Mouse (Mus musculus): ENCODE data around the gene Vmn1r64. TPM values are rescaled to one million over a fixed set of nuclear protein-coding genes. Genes with fewer than 3 reads are reported as not detected.
"Not testable (repeated sequence)": the region's sequence is repeated elsewhere in the genome, so short reads cannot be mapped to it uniquely, and the experiment has no call there.

Gene Vmn1r64
- total RNA-seq (2014; rRNA removed), result not detected in 2 replicates
- not detected in 2 replicates for polyA plus RNA-seq (2015; fragmentation: Nextera tagmentation; extraction: Ambion mirVana)

DNA sequence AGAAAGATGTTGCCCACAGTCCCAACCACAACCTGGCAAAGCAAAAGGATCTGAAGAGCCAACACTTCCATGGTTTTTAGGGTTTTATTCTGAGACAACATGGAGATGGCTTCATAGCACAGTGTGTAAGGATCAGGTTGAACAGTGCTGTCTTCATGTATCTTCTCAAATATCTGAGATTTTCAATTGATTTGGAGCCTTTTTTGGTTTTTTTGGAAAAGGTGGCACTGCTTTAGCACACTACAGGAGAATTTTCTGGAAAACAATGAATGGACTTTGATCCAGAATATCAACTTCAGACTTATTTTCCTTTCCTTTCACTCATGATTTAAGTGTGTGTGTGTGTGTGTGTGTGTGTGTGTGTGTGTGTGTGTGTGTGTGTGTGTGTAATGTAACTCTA lies at the start of gene Vmn1r64:
Gene Vmn1r64, minus strand, starts transcription at position 101 of the 400 bp plus-strand sequence.
- no peak for TF ChIP-seq CTCF (IDR thresholded peaks at IDR 0.05; ENCODE audit: low read depth)
- Histone ChIP-seq H3K4me3 (ENCODE audit: low read depth, low read length) (no peak within 1 kb of the TSS), H3K4me2 (ENCODE audit: low read depth) (no peak within 1 kb of the TSS), H3K27ac (ENCODE audit: low read depth, low read length) (no peak within 1 kb of the TSS), H3K9ac (no peak within 1 kb of the TSS), H3K9me3 (ENCODE audit: low read length) (peaks cover 4% of the 10 kb centered on the region; the same call in 1 of the 2 replicates), H3K27me3 (ENCODE audit: insufficient read depth, low read length) (no peaks in the 10 kb centered on the region), H3K4me1 (ENCODE audit: insufficient read depth) (no peaks in the 10 kb centered on the region), H3K36me3 (ENCODE audit: insufficient read depth) (no peaks in the 10 kb centered on the region)
- no peak for ATAC-seq
- no peak for DNase-seq

DNA sequence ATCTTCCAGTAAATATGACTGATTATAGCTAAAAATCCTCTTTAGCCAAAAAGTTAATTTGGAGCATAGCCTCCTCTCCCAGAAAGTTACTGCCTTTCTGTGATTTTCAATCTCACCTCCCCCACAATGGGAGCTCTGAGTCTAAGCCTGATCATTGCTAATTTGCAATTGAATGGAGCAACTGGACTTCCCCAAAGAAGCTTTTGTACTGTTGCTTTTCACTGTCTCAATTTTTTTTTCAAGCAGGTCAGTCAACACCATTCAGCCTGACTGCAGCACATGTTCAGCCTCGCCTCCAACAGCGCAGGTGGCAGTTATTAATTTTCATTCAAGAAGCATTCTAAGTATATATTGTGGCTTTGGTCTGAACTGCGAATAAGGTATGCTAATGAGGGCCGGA lies 14.9 kb upstream of the Vmn1r64 start:
- Histone ChIP-seq H3K9me3 (ENCODE audit: low read length) (peaks cover 5% of the 10 kb centered on the region; the same call in 1 of the 2 replicates), H3K4me1 (ENCODE audit: insufficient read depth) (no peaks in the 10 kb centered on the region), H3K36me3 (ENCODE audit: insufficient read depth) (no peaks in the 10 kb centered on the region), H3K9ac (no peak overlapping the region), H3K27ac (ENCODE audit: low read depth, low read length) (no peak overlapping the region), H3K4me2 (ENCODE audit: low read depth) (no peak overlapping the region), H3K4me3 (ENCODE audit: low read depth, low read length) (no peak overlapping the region), H3K27me3 (ENCODE audit: insufficient read depth, low read length) (no peaks in the 10 kb centered on the region)
- ATAC-seq (no peak), DNase-seq (no peak)
- WGBS, result 79% methylated on average over 4 of the region's 4 CpGs
- TF ChIP-seq CTCF (IDR thresholded peaks at IDR 0.05; ENCODE audit: low read depth), result no peak

DNA sequence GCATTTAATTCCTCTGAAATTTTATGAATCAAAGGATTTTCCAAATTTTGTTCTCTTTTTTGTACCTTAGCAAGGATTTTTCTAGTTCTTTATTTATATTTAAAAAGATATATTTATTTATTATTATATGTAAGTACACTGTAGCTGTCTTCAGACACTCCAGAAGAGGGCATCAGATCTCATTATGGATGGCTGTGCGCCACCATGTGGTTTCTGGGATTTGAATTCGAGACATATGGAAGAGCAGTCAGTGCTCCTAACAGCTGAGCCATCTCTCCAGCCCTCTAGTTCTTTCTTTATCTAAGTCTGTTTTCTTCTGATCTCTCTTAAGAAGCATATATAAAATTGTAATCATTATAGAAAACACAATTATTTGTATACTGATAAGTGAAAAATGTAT lies 12.9 kb upstream of the Vmn1r64 start:
- H3K4me3 ChIP-seq (ENCODE audit: low read depth, low read length); ATAC-seq; H3K9ac ChIP-seq; H3K27me3 ChIP-seq (ENCODE audit: insufficient read depth, low read length); H3K4me1 ChIP-seq (ENCODE audit: insufficient read depth); H3K9me3 ChIP-seq (ENCODE audit: low read length); DNase-seq; H3K27ac ChIP-seq (ENCODE audit: low read depth, low read length); H3K36me3 ChIP-seq (ENCODE audit: insufficient read depth); H3K4me2 ChIP-seq (ENCODE audit: low read depth): not testable (repeated sequence)
- WGBS, result 80% methylated on average over 2 of the region's 2 CpGs

Other genes starting within 250 kb of the Vmn1r64 start
- gene Vmn1r62, start 210.9 kb downstream of the Vmn1r64 start, total RNA-seq (2014; rRNA removed), result not detected in 2 replicates
- not detected in 2 replicates for gene Vmn1r62, start 210.9 kb downstream of the Vmn1r64 start, polyA plus RNA-seq (2015; fragmentation: Nextera tagmentation; extraction: Ambion mirVana)
- gene Vmn1r63, start 79.1 kb downstream of the Vmn1r64 start, total RNA-seq (2014; rRNA removed), result not detected in 2 replicates
- not detected in 2 replicates for gene Vmn1r63, start 79.1 kb downstream of the Vmn1r64 start, polyA plus RNA-seq (2015; fragmentation: Nextera tagmentation; extraction: Ambion mirVana)
- not detected in 2 replicates for gene Vmn1r65, start 126.5 kb upstream of the Vmn1r64 start, total RNA-seq (2014; rRNA removed)
- gene Vmn1r65, start 126.5 kb upstream of the Vmn1r64 start, polyA plus RNA-seq (2015; fragmentation: Nextera tagmentation; extraction: Ambion mirVana), result not detected in 2 replicates
- not detected in 2 replicates for gene Nlrp4c, start 160.6 kb upstream of the Vmn1r64 start, total RNA-seq (2014; rRNA removed)
- gene Nlrp4c, start 160.6 kb upstream of the Vmn1r64 start, polyA plus RNA-seq (2015; fragmentation: Nextera tagmentation; extraction: Ambion mirVana), result not detected in 2 replicates